Mouse (Mus musculus) liver, postnatal 0 days (tissue): ENCODE results near the gene Slc25a27. TPM values are rescaled to one million over a fixed set of nuclear protein-coding genes. Genes with fewer than 3 reads are reported as not detected.

Experiments used
- ATAC-seq: fragments of 200-750 bp; cut with Nextera tagmentation; 2 replicates; pipeline ENCODE4 v1.8.0; 2017; ENCODE audit warnings: mild to moderate bottlenecking, moderate library complexity
- DNase-seq: peaks from one replicate; pipeline ENCODE4 v3.0.0-alpha.2; 2016
- H3K27ac ChIP-seq: fragments of 300-500 bp; sonication (generic); 2 replicates; pipeline ENCODE4 v1.5.1; 2014; ENCODE audit warnings: antibody characterized with exemption, moderate library complexity, mild to moderate bottlenecking, low read depth
- H3K27me3 ChIP-seq: fragments of 300-500 bp; sonication (generic); 2 replicates; pipeline ENCODE4 v1.6.1; 2014; ENCODE audit warnings: low read length, control low read depth, mixed read lengths; ENCODE audit not compliant: insufficient read depth
- H3K36me3 ChIP-seq: fragments of 300-500 bp; sonication (generic); replicated peaks from 2 replicates; pipeline ENCODE4 v1.6.1; 2014; ENCODE audit warnings: mild to moderate bottlenecking, control low read depth, low read length, moderate library complexity, mixed read lengths; ENCODE audit not compliant: insufficient read depth
- H3K4me1 ChIP-seq: fragments of 300-500 bp; sonication (generic); 2 replicates; pipeline ENCODE4 v1.6.1; 2014; ENCODE audit warnings: antibody characterized with exemption, mild to moderate bottlenecking, control low read depth; ENCODE audit not compliant: insufficient read depth
- H3K4me2 ChIP-seq: fragments of 300-500 bp; sonication (generic); 2 replicates; pipeline ENCODE4 v1.6.1; 2014; ENCODE audit warnings: low read depth, mild to moderate bottlenecking, low read length, moderate library complexity, mixed read lengths
- H3K4me3 ChIP-seq: fragments of 300-500 bp; sonication (generic); 2 replicates; pipeline ENCODE4 v1.5.1; 2014; ENCODE audit warnings: low read depth, low read length
- H3K9ac ChIP-seq: fragments of 300-500 bp; sonication (generic); replicated peaks from 2 replicates; pipeline ENCODE4 v1.6.1; 2014; ENCODE audit warnings: mild to moderate bottlenecking, moderate library complexity
- H3K9me3 ChIP-seq: fragments of 300-500 bp; sonication (generic); 2 replicates; pipeline ENCODE4 v1.6.1; 2016; ENCODE audit warnings: mild to moderate bottlenecking, control low read depth, low read length, mixed read lengths
- CTCF ChIP-seq: sonication (generic); IDR thresholded peaks from 2 replicates; pipeline ENCODE4 v1.5.1; 2016; ENCODE audit warnings: antibody characterized with exemption, low read depth
- EP300 ChIP-seq: IDR thresholded peaks from 2 replicates; pipeline ENCODE4 v1.6.1; 2016; ENCODE audit warnings: antibody characterized with exemption, low read depth, mild to moderate bottlenecking
- WGBS: fragments of 180-500 bp; shearing (Covaris S2); extraction: QIAGEN DNeasy Blood & Tissue Kit; methylation state at CpG from one replicate; pipeline ENCODE4 v1.1.7; 2014; ENCODE audit not compliant: insufficient replicate concordance; 5-methylcytosine and 5-hydroxymethylcytosine counted together
- polyA plus RNA-seq: library from polyadenylated mRNA; unstranded; fragments of >200 nt; fragmentation: Nextera tagmentation; extraction: Ambion mirVana; gene quantifications from 2 replicates; pipeline ENCODE4 v1.2.1, GENCODE M21; 2015

The Slc25a27 gene
- polyA plus RNA-seq, 1 experiment from 2014 or later, result 1.8 TPM

DNA sequence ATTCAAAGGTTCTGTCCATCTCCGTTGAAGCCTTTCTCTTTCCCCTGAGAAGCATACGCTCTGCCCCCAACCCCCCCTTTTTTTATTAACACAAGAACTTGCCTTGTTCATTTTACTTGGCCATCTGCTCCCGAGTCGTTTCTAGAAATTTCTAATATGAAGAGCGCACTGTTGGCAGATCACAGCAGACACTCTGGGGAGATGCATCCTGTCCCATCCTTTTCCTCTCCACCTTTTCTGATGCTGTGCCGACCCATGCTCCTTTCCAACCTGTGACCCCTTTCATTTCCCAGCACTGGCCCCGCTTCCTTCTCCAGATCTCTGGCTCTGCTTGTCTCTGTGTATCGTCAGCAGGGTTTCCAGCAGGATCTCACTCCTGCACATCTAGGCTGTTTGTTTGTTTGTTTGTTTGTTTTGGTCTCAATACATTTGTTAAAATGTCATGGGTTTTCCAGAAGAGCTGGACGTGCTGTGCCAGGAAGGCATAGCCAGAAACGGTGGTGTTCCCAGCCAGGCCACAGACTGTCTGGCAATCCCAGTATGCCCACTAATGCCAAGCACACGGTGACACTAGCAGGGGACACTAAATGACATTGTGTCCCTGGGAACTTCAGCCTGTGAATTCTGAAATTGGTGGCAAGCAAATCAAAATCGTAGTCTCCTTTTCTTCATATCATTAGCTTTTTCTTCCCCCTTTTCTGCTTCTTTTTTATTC is 37.4 kb upstream of the Slc25a27 start:
- Histone ChIP-seq H3K9ac (no peak overlapping the region), H3K9me3 (no peaks in the 10 kb centered on the region), H3K4me3 (no peak overlapping the region), H3K27me3 (no peaks in the 10 kb centered on the region), H3K4me1 (no peaks in the 10 kb centered on the region), H3K4me2 (no peak overlapping the region), H3K27ac (no peak overlapping the region), H3K36me3 (peaks cover 24% of the 10 kb centered on the region; the same call in 1 of the 2 replicates)
- ATAC-seq (no peak), DNase-seq (no peak)
- TF ChIP-seq CTCF, result no peak
- TF ChIP-seq EP300, result no peak
- 77% methylated on average over 12 of the region's 12 CpGs for WGBS

DNA sequence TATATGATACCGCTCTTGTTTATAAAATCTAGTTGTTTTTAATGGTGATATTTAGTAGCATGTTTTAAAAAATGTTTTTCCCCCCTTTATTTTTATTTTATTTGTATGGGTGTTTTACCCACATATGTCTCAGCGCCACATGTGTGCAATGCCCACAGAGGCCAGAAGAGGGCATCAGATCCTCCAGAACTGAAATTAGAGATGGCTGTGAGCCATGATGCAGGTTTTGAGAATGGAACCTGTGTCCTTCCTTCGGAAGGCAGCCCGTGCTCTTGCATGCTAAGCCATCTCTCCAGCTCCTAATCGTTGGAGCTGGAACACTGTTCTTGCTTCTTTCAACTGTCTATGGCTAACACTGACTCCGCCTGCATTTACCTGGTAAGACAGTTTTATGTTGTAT is 34.0 kb upstream of the Slc25a27 start:
- Histone ChIP-seq H3K4me3 (no peak overlapping the region), H3K9me3 (0 out of 2 replicates have a peak, but pooled peaks cover 3% of the 10 kb centered on the region), H3K27ac (no peak overlapping the region), H3K27me3 (no peaks in the 10 kb centered on the region), H3K36me3 (peaks cover 16% of the 10 kb centered on the region; the same call in 1 of the 2 replicates), H3K9ac (no peak overlapping the region), H3K4me2 (no peak overlapping the region), H3K4me1 (no peaks in the 10 kb centered on the region)
- ATAC-seq, result no peak
- WGBS, result 62% methylated on average over 6 of the region's 6 CpGs
- TF ChIP-seq CTCF, result peak; percentile 72
- TF ChIP-seq EP300, result no peak
- peak; percentile 58 for DNase-seq

DNA sequence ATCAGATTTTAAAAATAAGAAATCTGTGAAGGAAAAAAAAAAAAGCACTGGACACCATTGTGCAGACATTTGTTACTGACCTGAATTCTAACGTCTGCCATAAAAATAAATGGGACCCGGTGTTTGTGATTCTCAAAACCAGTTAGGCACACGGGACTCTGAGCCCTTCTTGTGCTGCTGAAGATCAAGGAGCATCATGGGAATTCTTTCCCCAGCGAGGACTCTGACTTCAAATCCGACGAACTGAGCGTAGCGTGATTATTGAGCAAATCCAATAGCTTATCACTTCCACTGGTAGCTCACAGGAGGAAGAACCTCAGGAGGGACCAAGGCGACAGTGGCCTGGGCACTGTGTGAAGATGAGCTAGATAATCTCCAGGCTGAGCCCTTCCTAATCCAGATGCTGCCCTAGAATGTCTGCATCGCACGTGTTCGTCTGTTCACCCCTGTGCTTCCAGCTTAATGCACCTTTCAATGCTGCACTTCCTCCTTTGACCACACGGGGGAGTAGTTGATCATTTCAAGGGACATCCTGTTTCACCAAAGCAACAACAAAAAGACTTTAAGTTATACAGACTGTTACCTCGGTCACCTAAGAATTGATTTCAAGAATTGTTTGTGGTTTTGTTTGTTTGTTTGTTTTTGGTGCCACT is 32.1 kb upstream of the Slc25a27 start:
- peak; percentile 78 for DNase-seq
- H3K4me1 ChIP-seq, result no peaks in the 10 kb centered on the region
- H3K27ac ChIP-seq, result no peak overlapping the region
- 0 out of 2 replicates have a peak, but pooled peaks cover 3% of the 10 kb centered on the region for H3K9me3 ChIP-seq
- TF ChIP-seq EP300 (no peak), CTCF (peak; percentile 92)
- peaks cover 24% of the 10 kb centered on the region for H3K36me3 ChIP-seq
- ATAC-seq, result peak; percentile 36; the same call in 1 of the 2 replicates
- H3K4me2 ChIP-seq, result no peak overlapping the region
- H3K9ac ChIP-seq, result no peak overlapping the region
- no peak overlapping the region for H3K4me3 ChIP-seq
- 45% methylated on average over 14 of the region's 14 CpGs for WGBS
- H3K27me3 ChIP-seq, result no peaks in the 10 kb centered on the region

DNA sequence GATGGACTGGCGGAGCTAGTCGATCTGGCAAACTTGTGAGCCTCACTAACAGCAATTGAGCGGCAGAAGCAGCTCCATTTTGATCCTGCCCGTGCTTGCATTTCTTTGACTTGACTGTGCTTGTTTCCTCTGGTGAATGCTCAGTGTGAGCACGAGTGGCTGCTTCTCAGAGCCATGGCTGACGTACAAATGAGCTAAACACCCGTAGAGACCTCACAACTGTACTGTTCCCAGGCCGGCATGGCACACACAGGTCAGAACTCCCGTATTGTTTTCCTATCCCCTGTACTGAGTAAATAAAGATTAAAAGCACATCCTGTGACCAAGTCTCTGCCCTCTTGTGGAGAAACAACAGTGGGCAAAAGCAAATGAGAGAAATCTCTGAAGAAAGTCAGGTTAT is 22.6 kb upstream of the Slc25a27 start:
- no peak overlapping the region for H3K4me2 ChIP-seq
- H3K27me3 ChIP-seq, result no peaks in the 10 kb centered on the region
- peak; percentile 75 for ATAC-seq
- no peak overlapping the region for H3K27ac ChIP-seq
- 0 out of 2 replicates have a peak, but pooled peaks cover 2% of the 10 kb centered on the region for H3K9me3 ChIP-seq
- TF ChIP-seq CTCF (peak; percentile 8; the same call in 1 of the 2 replicates), EP300 (no peak)
- DNase-seq, result no peak
- no peak overlapping the region for H3K4me3 ChIP-seq
- H3K36me3 ChIP-seq, result peaks cover 28% of the 10 kb centered on the region
- WGBS, result 56% methylated on average over 9 of the region's 9 CpGs
- H3K4me1 ChIP-seq, result no peaks in the 10 kb centered on the region
- H3K9ac ChIP-seq, result no peak overlapping the region

DNA sequence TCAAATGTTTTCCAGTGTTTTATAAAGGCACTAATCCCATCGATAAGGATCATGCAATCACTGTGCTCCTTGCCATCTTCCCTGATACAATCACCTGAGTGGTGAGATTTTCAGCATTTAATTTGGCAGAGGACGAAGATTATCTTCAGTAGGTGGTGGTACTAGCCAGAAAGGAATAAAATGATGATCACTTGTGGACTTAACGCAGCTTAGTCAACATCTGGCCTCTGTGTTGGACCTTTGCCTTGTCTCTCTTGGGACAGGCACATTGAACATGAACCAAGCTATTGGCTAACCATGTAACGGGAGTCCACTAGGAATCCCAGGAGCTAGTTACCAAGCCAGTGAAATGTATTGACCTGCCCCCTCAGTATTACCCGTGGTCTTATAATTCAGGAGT is 17.6 kb upstream of the Slc25a27 start:
- Histone ChIP-seq H3K27ac (peak overlapping the region; percentile 55; the same call in 1 of the 2 replicates), H3K9me3 (no peaks in the 10 kb centered on the region), H3K4me2 (no peak overlapping the region), H3K27me3 (no peaks in the 10 kb centered on the region), H3K36me3 (peaks cover 21% of the 10 kb centered on the region), H3K4me1 (no peaks in the 10 kb centered on the region), H3K4me3 (no peak overlapping the region), H3K9ac (no peak overlapping the region)
- TF ChIP-seq EP300, result no peak
- no peak for TF ChIP-seq CTCF
- WGBS, result 69% methylated on average over 5 of the region's 5 CpGs
- ATAC-seq, result peak; percentile 86
- no peak for DNase-seq

DNA sequence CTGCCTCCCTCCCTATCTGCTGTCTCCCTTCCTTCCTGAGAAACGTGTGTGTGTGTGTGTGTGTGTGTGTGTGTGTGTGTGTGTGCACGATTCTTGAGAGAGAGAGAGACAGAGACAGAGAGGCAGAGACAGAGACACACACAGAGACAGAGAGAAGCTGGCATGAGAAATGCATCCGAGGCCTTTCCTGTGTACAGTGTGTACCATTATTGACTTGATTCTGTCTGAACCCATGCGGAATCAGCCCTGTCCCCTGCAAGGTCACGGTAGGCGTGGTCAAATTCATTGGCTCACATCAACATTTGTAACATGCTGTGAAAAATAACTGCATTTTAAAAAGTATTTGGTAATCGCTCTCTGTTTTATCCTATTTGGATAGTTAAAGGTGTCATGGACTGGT is 17.1 kb upstream of the Slc25a27 start:
- no peak for TF ChIP-seq CTCF
- no peak for TF ChIP-seq EP300
- no peak overlapping the region for H3K4me2 ChIP-seq
- H3K4me3 ChIP-seq, result no peak overlapping the region
- no peak overlapping the region for H3K9ac ChIP-seq
- 66% methylated on average over 7 of the region's 7 CpGs for WGBS
- no peak for DNase-seq
- H3K4me1 ChIP-seq, result no peaks in the 10 kb centered on the region
- no peaks in the 10 kb centered on the region for H3K27me3 ChIP-seq
- H3K36me3 ChIP-seq, result peaks cover 21% of the 10 kb centered on the region
- peak; percentile 59; the same call in 1 of the 2 replicates for ATAC-seq
- H3K9me3 ChIP-seq, result no peaks in the 10 kb centered on the region
- H3K27ac ChIP-seq, result peak overlapping the region; percentile 55; the same call in 1 of the 2 replicates
